9 mouse cellular contexts compared by ENCODE assay signal in genomic region chr15:77154248-77154785, GRCm38 (mm10).
DNase-seq lines count a peak whose midpoint lies in the region; ATAC-seq lines count a peak whose summit lies in the region.
"Had no signal": no experiment of that assay in that cellular context is flagged by ENCODE, and none has a peak within 500 bp of the region (broad histone marks: within the 10 kb centered on the region; RNA-seq: fewer than 3 reads in every experiment).

No protein-coding gene starts in this region.

- no peak overlapping the region for H3K4me3 ChIP-seq in heart, embryonic 16.5 days (ENCODE audit: low read length)
- peak overlapping the region; percentile 75; the same call in 1 of the 2 replicates for H3K4me3 ChIP-seq in hindbrain, embryonic 13.5 days
- no peak overlapping the region; the same call in 1 of the 2 replicates for H3K4me3 ChIP-seq in midbrain, embryonic 16.5 days (ENCODE audit: low read depth, low read length)

- peak overlapping the region; percentile 77; the same call in 1 of the 2 replicates for H3K9ac ChIP-seq in heart, embryonic 16.5 days (ENCODE audit: low read length)
- H3K9ac ChIP-seq in hindbrain, embryonic 13.5 days, result no peak overlapping the region
- H3K9ac ChIP-seq in midbrain, embryonic 16.5 days (ENCODE audit: low read depth, low read length), result no peak overlapping the region

- 69% methylated on average over 10 of the region's 10 CpGs for WGBS in heart, embryonic 16.5 days
- WGBS in hindbrain, embryonic 13.5 days, result 64% methylated on average over 10 of the region's 10 CpGs
- WGBS in midbrain, embryonic 16.5 days, result 60% methylated on average over 10 of the region's 10 CpGs

- no peaks in the 10 kb centered on the region for H3K27me3 ChIP-seq in heart, embryonic 16.5 days (ENCODE audit: control insufficient read depth, insufficient read depth, low read length)
- no peaks in the 10 kb centered on the region for H3K27me3 ChIP-seq in hindbrain, embryonic 13.5 days
- H3K27me3 ChIP-seq in midbrain, embryonic 16.5 days (ENCODE audit: control insufficient read depth, insufficient read depth, low read depth, low read length), result no peaks in the 10 kb centered on the region

- no peak overlapping the region for H3K4me2 ChIP-seq in heart, embryonic 16.5 days (ENCODE audit: low read depth, low read length)
- peak overlapping the region; percentile 95 for H3K4me2 ChIP-seq in hindbrain, embryonic 13.5 days
- H3K4me2 ChIP-seq in midbrain, embryonic 16.5 days (ENCODE audit: low read length), result peak overlapping the region; percentile 67

- DNase-seq in heart, adult 9 months (ENCODE audit: low spot score in 2 of 2), result no peak
- DNase-seq in NIH3T3 (ENCODE audit: low read depth), result peak; percentile 69
- no peak for DNase-seq in adrenal gland, postnatal 14 days
- no peak for DNase-seq in kidney, postnatal 36 days

- H3K9me3 ChIP-seq in heart, embryonic 16.5 days (replicated peaks; ENCODE audit: control insufficient read depth, low read length), result no peaks in the 10 kb centered on the region
- no peaks in the 10 kb centered on the region for H3K9me3 ChIP-seq in hindbrain, embryonic 13.5 days
- no peaks in the 10 kb centered on the region for H3K9me3 ChIP-seq in midbrain, embryonic 16.5 days (replicated peaks; ENCODE audit: control insufficient read depth, low read length, poor library complexity, severe bottlenecking)
- H3K9me3 ChIP-seq: G1E had no signal

- ATAC-seq in heart, embryonic 16.5 days (replicated peaks; ENCODE audit: extremely low read depth, insufficient read depth, low FRiP score), result no peak
- peak; percentile 17; the same call in 1 of the 2 replicates for ATAC-seq in hindbrain, embryonic 13.5 days (ENCODE audit: low FRiP score)
- ATAC-seq in midbrain, embryonic 16.5 days, result peak; percentile 13; the same call in 1 of the 2 replicates
- ATAC-seq in granulocyte monocyte progenitor cell, adult 5-6 weeks (replicated peaks; ENCODE audit: poor library complexity, severe bottlenecking), result no peak

- H3K27ac ChIP-seq in heart, embryonic 16.5 days (ENCODE audit: low read length), result peak overlapping the region; percentile 92
- H3K27ac ChIP-seq in hindbrain, embryonic 13.5 days, result peak overlapping the region; percentile 98
- H3K27ac ChIP-seq in midbrain, embryonic 16.5 days (ENCODE audit: low read length), result peak overlapping the region; percentile 94

- H3K36me3 ChIP-seq in heart, embryonic 16.5 days (ENCODE audit: control insufficient read depth, insufficient read depth), result no peaks in the 10 kb centered on the region
- no peaks in the 10 kb centered on the region for H3K36me3 ChIP-seq in hindbrain, embryonic 13.5 days
- no peaks in the 10 kb centered on the region for H3K36me3 ChIP-seq in midbrain, embryonic 16.5 days (ENCODE audit: control insufficient read depth, insufficient read depth, low read length)
- H3K36me3 ChIP-seq: G1E had no signal

- peaks cover 46% of the 10 kb centered on the region for H3K4me1 ChIP-seq in heart, embryonic 16.5 days (ENCODE audit: control insufficient read depth, insufficient read depth, low read length)
- H3K4me1 ChIP-seq in hindbrain, embryonic 13.5 days (replicated peaks), result peaks cover 39% of the 10 kb centered on the region
- peaks cover 19% of the 10 kb centered on the region for H3K4me1 ChIP-seq in midbrain, embryonic 16.5 days (ENCODE audit: control insufficient read depth, insufficient read depth, low read length)

Comparison
In these comparisons a context has a peak if more than half of its experiments do, and no peak if none do; other contexts are left out.
1. ATAC-seq: peak in hindbrain, embryonic 13.5 days (single experiment) and midbrain, embryonic 16.5 days (single experiment); none in heart, embryonic 16.5 days (single experiment) and granulocyte monocyte progenitor cell, adult 5-6 weeks (single experiment).
2. Peak in every context shown above with its lines, with median percentiles within 50 percentile points of each other: H3K27ac ChIP-seq.